Mouse (Mus musculus) lung, embryonic 15.5 days (tissue): ENCODE results near the gene Taf13. TPM values are rescaled to one million over a fixed set of nuclear protein-coding genes. Genes with fewer than 3 reads are reported as not detected.

Experiments used
- ATAC-seq: fragments of 200-750 bp; cut with Nextera tagmentation; 2 replicates; pipeline ENCODE4 v1.8.0; 2017; ENCODE audit warnings: moderate number of reproducible peaks, borderline replicate concordance; ENCODE audit not compliant: low FRiP score, low TSS enrichment; ENCODE audit errors: extremely low read depth
- H3K27ac ChIP-seq: fragments of 300-500 bp; sonication (generic); 2 replicates; pipeline ENCODE4 v1.5.1; 2015; ENCODE audit warnings: moderate library complexity, mild to moderate bottlenecking, inconsistent platforms
- H3K27me3 ChIP-seq: fragments of 300-500 bp; sonication (generic); 2 replicates; pipeline ENCODE4 v1.6.1; 2015; ENCODE audit warnings: inconsistent platforms
- H3K36me3 ChIP-seq: fragments of 300-500 bp; sonication (generic); 2 replicates; pipeline ENCODE4 v1.6.1; 2015; ENCODE audit warnings: inconsistent platforms
- H3K4me1 ChIP-seq: fragments of 300-500 bp; sonication (generic); 2 replicates; pipeline ENCODE4 v1.6.1; 2015; ENCODE audit warnings: inconsistent platforms
- H3K4me2 ChIP-seq: fragments of 300-500 bp; sonication (generic); 2 replicates; pipeline ENCODE4 v1.6.1; 2015; ENCODE audit warnings: inconsistent platforms, mild to moderate bottlenecking, moderate library complexity
- H3K4me3 ChIP-seq: fragments of 300-500 bp; sonication (generic); 2 replicates; pipeline ENCODE4 v1.5.1; 2015; ENCODE audit warnings: mild to moderate bottlenecking, inconsistent platforms
- H3K9ac ChIP-seq: fragments of 300-500 bp; sonication (generic); 2 replicates; pipeline ENCODE4 v1.6.1; 2015; ENCODE audit warnings: inconsistent platforms
- H3K9me3 ChIP-seq: fragments of 300-500 bp; sonication (generic); 2 replicates; pipeline ENCODE4 v1.6.1; 2016; ENCODE audit warnings: inconsistent platforms
- WGBS: fragments of 180-500 bp; shearing (Covaris S2); methylation state at CpG from one replicate; pipeline ENCODE4 v1.1.7; 2015; 5-methylcytosine and 5-hydroxymethylcytosine counted together
- polyA plus RNA-seq: library from polyadenylated mRNA; unstranded; fragments of >200 nt; fragmentation: Nextera tagmentation; extraction: Ambion mirVana; gene quantifications from 2 replicates; pipeline ENCODE4 v1.2.1, GENCODE M21; 2015

Gene Taf13
- 40.3 and 44.6 TPM in 2 replicates for polyA plus RNA-seq

GRCm38 (mm10) chr3:108571443-108572294, at the start of gene Taf13:
TSS of gene Taf13 (plus strand) at chr3:108571698.
- Histone ChIP-seq H3K9me3 (no peaks in the 10 kb centered on the region), H3K9ac (peak within 1 kb of the TSS; percentile 58), H3K27ac (peak within 1 kb of the TSS; percentile 53; the same call in 1 of the 2 replicates), H3K4me3 (peak within 1 kb of the TSS; percentile 63), H3K4me1 (peaks cover 9% of the 10 kb centered on the region), H3K27me3 (no peaks in the 10 kb centered on the region; the same call in 1 of the 2 replicates), H3K4me2 (peak within 1 kb of the TSS; percentile 68), H3K36me3 (no peaks in the 10 kb centered on the region)
- 1% methylated on average over 42 of the region's 42 CpGs for WGBS
- peak; percentile 99 for ATAC-seq

- no peaks in the 10 kb centered on the region for H3K9me3 ChIP-seq
- H3K4me2 ChIP-seq: no peak overlapping the region
- H3K9ac ChIP-seq: no peak overlapping the region
- H3K4me1 ChIP-seq: no peaks in the 10 kb centered on the region
- H3K27me3 ChIP-seq: no peaks in the 10 kb centered on the region
- WGBS: 81% methylated on average over 4 of the region's 4 CpGs
- no peak overlapping the region for H3K27ac ChIP-seq
- no peak overlapping the region for H3K4me3 ChIP-seq
- no peaks in the 10 kb centered on the region for H3K36me3 ChIP-seq
- ATAC-seq: no peak
Measured at GRCm38 (mm10) chr3:108523415-108523814, 48.1 kb upstream of the Taf13 start.

- no peaks in the 10 kb centered on the region for H3K27me3 ChIP-seq
- no peaks in the 10 kb centered on the region for H3K9me3 ChIP-seq
- 0 out of 2 replicates have a peak, but pooled peaks cover 4% of the 10 kb centered on the region for H3K4me1 ChIP-seq
- no peaks in the 10 kb centered on the region for H3K36me3 ChIP-seq
- H3K4me3 ChIP-seq: no peak overlapping the region
- 90% methylated on average over 8 of the region's 8 CpGs for WGBS
- no peak overlapping the region for H3K27ac ChIP-seq
- H3K9ac ChIP-seq: no peak overlapping the region
- ATAC-seq: no peak
- no peak overlapping the region for H3K4me2 ChIP-seq
Measured at GRCm38 (mm10) chr3:108528489-108528888, 43.0 kb upstream of the Taf13 start.

- Histone ChIP-seq H3K27me3 (peaks cover 8% of the 10 kb centered on the region; the same call in 1 of the 2 replicates), H3K9ac (no peak overlapping the region), H3K27ac (peak overlapping the region; percentile 53), H3K4me1 (peaks cover 16% of the 10 kb centered on the region), H3K9me3 (no peaks in the 10 kb centered on the region), H3K36me3 (no peaks in the 10 kb centered on the region), H3K4me2 (no peak overlapping the region), H3K4me3 (no peak overlapping the region)
- 46% methylated on average over 9 of the region's 9 CpGs for WGBS
- no peak for ATAC-seq
Measured at GRCm38 (mm10) chr3:108533114-108533885, 38.2 kb upstream of the Taf13 start.

DNA sequence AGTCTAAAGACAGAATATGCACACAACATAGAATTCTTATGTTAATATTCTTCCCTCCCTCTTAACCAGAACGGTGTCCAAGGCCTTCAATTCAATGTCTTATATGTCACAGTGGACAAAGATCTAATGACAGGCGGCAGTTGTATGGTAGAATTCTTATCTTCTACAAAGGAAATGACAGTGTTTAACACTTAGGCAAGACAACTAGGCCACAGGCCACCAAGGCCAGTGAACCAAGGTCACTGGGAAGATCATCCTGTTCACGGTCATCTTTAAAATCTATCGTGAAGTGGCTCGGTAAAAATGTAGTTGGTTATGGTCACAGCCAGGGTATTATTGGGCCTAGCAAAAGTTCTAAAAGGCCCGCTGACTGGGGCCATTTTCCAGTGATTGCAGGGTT, 37.5 kb upstream of the Taf13 start, which contains the start of gene 1700013F07Rik:
1700013F07Rik (plus strand) TSS at position 200 of the 400 bp plus-strand sequence.
- no peak for ATAC-seq
- Histone ChIP-seq H3K4me2 (no peak within 1 kb of the TSS), H3K4me3 (no peak within 1 kb of the TSS), H3K9ac (no peak within 1 kb of the TSS), H3K36me3 (no peaks in the 10 kb centered on the region), H3K27ac (peak within 1 kb of the TSS; percentile 53; the same call in 1 of the 2 replicates), H3K4me1 (peaks cover 16% of the 10 kb centered on the region), H3K27me3 (peaks cover 8% of the 10 kb centered on the region; the same call in 1 of the 2 replicates), H3K9me3 (no peaks in the 10 kb centered on the region)
- WGBS: 76% methylated on average over 6 of the region's 6 CpGs

DNA sequence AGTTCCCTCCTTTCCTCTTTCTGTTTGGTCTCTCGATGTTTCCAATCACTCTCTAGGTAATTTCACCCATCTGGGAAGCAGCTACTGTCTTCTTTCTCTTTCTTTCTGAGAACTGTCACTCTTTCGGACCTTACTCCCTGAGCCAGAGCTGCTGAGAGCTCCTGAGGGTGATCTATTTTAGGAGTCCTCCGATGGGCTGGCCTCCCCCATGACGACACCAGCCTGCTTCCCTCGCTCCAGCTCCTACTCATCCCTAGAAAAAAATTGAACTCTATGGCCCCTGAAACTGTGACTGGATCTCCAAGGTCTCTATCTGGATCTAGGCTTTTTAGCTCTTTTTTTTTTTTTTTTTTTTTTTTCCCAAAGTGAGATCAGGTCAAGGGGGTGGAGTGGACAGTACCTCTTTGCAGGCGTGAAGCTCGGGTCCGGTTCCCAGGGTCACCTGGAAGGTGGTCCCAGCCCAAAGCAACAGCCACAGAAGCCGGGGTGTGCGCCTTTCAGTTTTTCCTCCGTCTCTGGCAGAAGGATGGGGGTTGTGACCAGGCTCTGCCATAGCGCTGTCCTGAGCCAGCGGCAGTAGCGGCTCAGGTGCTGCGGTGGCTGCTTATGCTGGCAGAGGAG, 35.5 kb upstream of the Taf13 start:
- 8% methylated on average over 14 of the region's 15 CpGs for WGBS
- H3K4me1 ChIP-seq: peaks cover 16% of the 10 kb centered on the region
- ATAC-seq: no peak
- peak overlapping the region; percentile 39 for H3K4me3 ChIP-seq
- no peaks in the 10 kb centered on the region for H3K9me3 ChIP-seq
- peak overlapping the region; percentile 82 for H3K4me2 ChIP-seq
- H3K27ac ChIP-seq: no peak overlapping the region
- H3K9ac ChIP-seq: no peak overlapping the region
- no peaks in the 10 kb centered on the region for H3K36me3 ChIP-seq
- H3K27me3 ChIP-seq: peaks cover 8% of the 10 kb centered on the region; the same call in 1 of the 2 replicates

- peaks cover 16% of the 10 kb centered on the region for H3K4me1 ChIP-seq
- peaks cover 8% of the 10 kb centered on the region; the same call in 1 of the 2 replicates for H3K27me3 ChIP-seq
- no peaks in the 10 kb centered on the region for H3K9me3 ChIP-seq
- H3K4me2 ChIP-seq: peak within 1 kb of the TSS; percentile 82
- no peak within 1 kb of the TSS for H3K9ac ChIP-seq
- H3K4me3 ChIP-seq: peak within 1 kb of the TSS; percentile 39
- H3K27ac ChIP-seq: no peak within 1 kb of the TSS
- no peaks in the 10 kb centered on the region for H3K36me3 ChIP-seq
- peak; percentile 75 for ATAC-seq
- under 1% methylated on average over 31 of the region's 35 CpGs for WGBS
Measured at GRCm38 (mm10) chr3:108536517-108537260, 34.8 kb upstream of the Taf13 start, which contains the start of gene 5330417C22Rik. TSS of gene 5330417C22Rik (minus strand) at chr3:108536536.

DNA sequence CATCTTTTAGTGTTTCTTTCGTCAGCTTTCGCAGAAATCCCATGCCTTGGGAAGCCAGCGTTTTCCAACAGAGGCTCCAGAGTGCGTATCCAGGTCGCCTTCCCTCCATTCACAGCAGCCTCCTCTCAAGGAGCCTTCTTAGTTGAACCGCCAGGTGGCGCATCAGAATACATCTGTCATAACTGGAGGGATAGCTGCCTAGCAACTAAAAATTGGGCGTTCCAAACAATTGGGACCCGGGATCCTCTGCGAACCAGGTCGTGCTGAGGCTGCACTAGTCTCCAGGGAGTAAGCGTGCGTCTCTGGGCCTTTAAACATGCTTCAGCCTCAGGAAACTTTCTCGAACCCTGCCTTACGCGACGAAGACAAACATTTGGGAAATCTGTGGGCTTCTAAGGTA, 34.2 kb upstream of the Taf13 start:
- Histone ChIP-seq H3K4me2 (peak overlapping the region; percentile 38), H3K4me3 (0 out of 2 replicates have a peak overlapping the region, but pooled peaks have one; percentile 1), H3K36me3 (no peaks in the 10 kb centered on the region), H3K27ac (no peak overlapping the region), H3K9ac (0 out of 2 replicates have a peak overlapping the region, but pooled peaks have one; percentile 10), H3K9me3 (no peaks in the 10 kb centered on the region), H3K4me1 (peaks cover 16% of the 10 kb centered on the region), H3K27me3 (peaks cover 8% of the 10 kb centered on the region; the same call in 1 of the 2 replicates)
- ATAC-seq: peak; percentile 41; the same call in 1 of the 2 replicates
- 3% methylated on average over 17 of the region's 17 CpGs for WGBS

DNA sequence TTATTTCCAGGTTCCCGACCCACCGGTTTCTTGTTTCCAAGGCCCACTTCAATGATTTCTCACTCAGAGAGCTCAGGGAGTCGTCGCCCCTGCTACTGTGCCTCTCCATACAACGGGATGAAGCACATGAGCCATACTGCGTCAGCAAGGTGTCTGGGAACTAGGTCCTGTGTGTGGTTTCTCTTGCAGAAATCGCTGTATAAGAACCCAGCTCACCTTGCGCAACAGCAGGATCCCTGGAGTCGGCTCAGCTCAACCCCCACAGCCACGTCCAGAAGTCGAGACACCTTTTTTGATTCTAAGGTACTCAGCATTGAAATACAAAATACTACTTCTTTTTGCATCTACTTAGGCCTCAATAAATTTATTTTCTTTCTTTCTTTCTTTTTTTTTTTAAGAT, 29.2 kb upstream of the Taf13 start:
- H3K36me3 ChIP-seq: no peaks in the 10 kb centered on the region
- H3K4me2 ChIP-seq: no peak overlapping the region
- no peak overlapping the region for H3K4me3 ChIP-seq
- ATAC-seq: no peak
- H3K27ac ChIP-seq: no peak overlapping the region
- H3K9me3 ChIP-seq: no peaks in the 10 kb centered on the region
- no peak overlapping the region for H3K9ac ChIP-seq
- 78% methylated on average over 11 of the region's 11 CpGs for WGBS
- H3K4me1 ChIP-seq: 0 out of 2 replicates have a peak, but pooled peaks cover 5% of the 10 kb centered on the region
- H3K27me3 ChIP-seq: no peaks in the 10 kb centered on the region

- peak overlapping the region; percentile 71 for H3K4me3 ChIP-seq
- H3K36me3 ChIP-seq: peaks cover 21% of the 10 kb centered on the region
- peak; percentile 72 for ATAC-seq
- H3K9me3 ChIP-seq: no peaks in the 10 kb centered on the region
- H3K9ac ChIP-seq: peak overlapping the region; percentile 91
- under 1% methylated on average over 42 of the region's 42 CpGs for WGBS
- peak overlapping the region; percentile 83 for H3K4me2 ChIP-seq
- H3K4me1 ChIP-seq: peaks cover 4% of the 10 kb centered on the region; the same call in 1 of the 2 replicates
- H3K27me3 ChIP-seq: no peaks in the 10 kb centered on the region
- peak overlapping the region; percentile 77 for H3K27ac ChIP-seq
Measured at GRCm38 (mm10) chr3:108554111-108554561, 17.4 kb upstream of the Taf13 start.
